Comparison of ENCODE assay signal across 23 mouse cellular contexts in genomic region chr11:35403516-35403915, GRCm38 (mm10).
DNase-seq lines count a peak whose midpoint lies in the region; TF ChIP-seq lines count a peak whose summit lies in the region.
"Had no signal": no experiment of that assay in that cellular context is flagged by ENCODE, and none has a peak within 500 bp of the region (broad histone marks: within the 10 kb centered on the region; RNA-seq: fewer than 3 reads in every experiment).

No protein-coding gene starts in this region.

- H3K27me3 ChIP-seq in CH12.LX (replicated peaks): no peaks in the 10 kb centered on the region
- peaks cover 33% of the 10 kb centered on the region for H3K27me3 ChIP-seq in embryonic facial prominence, embryonic 10.5 days (replicated peaks; ENCODE audit: low read depth, poor library complexity, severe bottlenecking)
- H3K27me3 ChIP-seq: Patski had no signal

- peaks cover 0 to 25% of the 10 kb centered on the region in 2 experiments; a peak in 2 of 4 replicates for H3K4me1 ChIP-seq in CH12.LX (ENCODE audit: control insufficient read depth in 1 of 2, insufficient read depth in 2 of 2)
- H3K4me1 ChIP-seq in embryonic facial prominence, embryonic 10.5 days: peaks cover 27% of the 10 kb centered on the region

- H3K9ac ChIP-seq in CH12.LX (ENCODE audit: insufficient read depth, low read depth): no peak overlapping the region
- H3K9ac ChIP-seq: heart, embryonic 12.5 days; heart, embryonic 15.5 days; hindbrain, embryonic 14.5 days had no signal

- no peaks in the 10 kb centered on the region for H3K9me3 ChIP-seq in CH12.LX (replicated peaks; ENCODE audit: low read length)
- H3K9me3 ChIP-seq in embryonic facial prominence, embryonic 10.5 days: no peaks in the 10 kb centered on the region
- H3K9me3 ChIP-seq: forebrain, embryonic 10.5 days; heart, embryonic 12.5 days; heart, embryonic 15.5 days had no signal

- no peaks in the 10 kb centered on the region for H3K36me3 ChIP-seq in CH12.LX (replicated peaks in 1 of 2; ENCODE audit: control insufficient read depth in 1 of 2, insufficient read depth in 1 of 2, low read length in 1 of 2)
- H3K36me3 ChIP-seq in embryonic facial prominence, embryonic 10.5 days (replicated peaks): no peaks in the 10 kb centered on the region
- H3K36me3 ChIP-seq: forebrain, embryonic 10.5 days; G1E; heart, embryonic 12.5 days; heart, embryonic 15.5 days had no signal

- no peak overlapping the region for H3K27ac ChIP-seq in CH12.LX (ENCODE audit: insufficient read depth, low read depth)
- 0 out of 2 replicates have a peak overlapping the region, but pooled peaks have one; percentile 4 for H3K27ac ChIP-seq in embryonic facial prominence, embryonic 10.5 days (replicated peaks)
- H3K27ac ChIP-seq: forebrain, embryonic 10.5 days; gastrocnemius, adult 2 months; heart, embryonic 15.5 days; hindbrain, embryonic 14.5 days; hindbrain, postnatal 0 days had no signal

- in situ Hi-C loops in CH12.LX (cut with MboI; ENCODE audit: low pct_ligation_motif_present, low pct_unique_long_range_greater_than_20kb, low sequenced_read_pairs): no loop called here

- dilution Hi-C loops in CH12.LX (cut with MboI; ENCODE audit: extremely low pct_ligation_motif_present, extremely low pct_unique_long_range_greater_than_20kb, low sequenced_read_pairs): no loop called here

- TF ChIP-seq POLR2A in CH12.LX (IDR thresholded peaks at IDR 0.05; ENCODE audit: low read depth, low read length): no peak

- no peak for TF ChIP-seq CTCF in CH12.LX (conservative IDR thresholded peaks at IDR 0.05 in 1 of 2, IDR thresholded peaks at IDR 0.05 in 1 of 2; ENCODE audit: low read depth in 2 of 2, low read length in 2 of 2)

- DNase-seq in heart, adult 11 months: peak; percentile 92
- no peak for DNase-seq in heart, postnatal 14 days
- DNase-seq in CH12.LX (ENCODE audit: extremely low read depth): peak; percentile 76
- DNase-seq in embryonic facial prominence, embryonic 10.5 days (ENCODE audit: low spot score): no peak
- DNase-seq in embryo, embryonic 11 days: no peak
- no peak for DNase-seq in urinary bladder, postnatal 4 days (ENCODE audit: low spot score in 2 of 2)
- DNase-seq: adrenal gland, postnatal 10 days; adrenal gland, postnatal 36 days; cerebellum, adult 11 months; cerebellum, adult 2 months; cerebellum, adult 9-11 months; cerebellum, postnatal 25 days; gastrocnemius, adult 2 months; gastrocnemius, postnatal 14 days; heart, postnatal 10 days; heart, postnatal 4 days had no signal

- no peak for TF ChIP-seq RAD21 in CH12.LX (IDR thresholded peaks at IDR 0.05; ENCODE audit: low read depth, low read length)

- WGBS in embryonic facial prominence, embryonic 10.5 days: 86% methylated on average over 9 of the region's 9 CpGs

- no peak for TF ChIP-seq EP300 in CH12.LX (IDR thresholded peaks at IDR 0.05; ENCODE audit: low read length)

- intact Hi-C loops in heart, postnatal 14 days (cut with DNase I): loop anchor here (10.0 kb wide), 1 partner anchor 169 kb away; no protein-coding TSS in a partner anchor

- no peak overlapping the region for H3K4me2 ChIP-seq in CH12.LX (ENCODE audit: insufficient read depth, low read depth, poor library complexity, severe bottlenecking)
- H3K4me2 ChIP-seq: heart, embryonic 12.5 days; heart, embryonic 15.5 days; hindbrain, embryonic 14.5 days had no signal

- no peak overlapping the region for H3K4me3 ChIP-seq in CH12.LX (replicated peaks in 1 of 3; ENCODE audit: low read depth in 2 of 3, low read length in 2 of 3, poor library complexity in 1 of 3)
- no peak overlapping the region for H3K4me3 ChIP-seq in embryonic facial prominence, embryonic 10.5 days
- H3K4me3 ChIP-seq: forebrain, embryonic 10.5 days; gastrocnemius, adult 2 months; heart, embryonic 12.5 days; heart, embryonic 15.5 days had no signal

- H3K79me2 ChIP-seq in CH12.LX (replicated peaks; ENCODE audit: control insufficient read depth, extremely low read depth, insufficient read depth, poor library complexity, severe bottlenecking): no peaks in the 10 kb centered on the region

TF ChIP-seq in CH12.LX, 34 proteins besides CTCF, POLR2A, EP300 and RAD21:
- TF ChIP-seq IRF4 (IDR thresholded peaks at IDR 0.05; ENCODE audit: low read depth, low read length) (no peak), JUN (IDR thresholded peaks at IDR 0.05; ENCODE audit: insufficient read depth, low read depth, low read length) (no peak), MEF2A (IDR thresholded peaks at IDR 0.05; ENCODE audit: borderline replicate concordance, low read depth, low read length) (no peak), NELFE (IDR thresholded peaks at IDR 0.05; ENCODE audit: low read depth, low read length) (no peak), SIN3A (IDR thresholded peaks at IDR 0.05; ENCODE audit: low read length) (no peak), UBTF (IDR thresholded peaks at IDR 0.05; ENCODE audit: low read depth, low read length) (no peak), CHD1 (IDR thresholded peaks at IDR 0.05; ENCODE audit: low read depth, low read length) (no peak), ZNF384 (IDR thresholded peaks at IDR 0.05; ENCODE audit: low read depth, low read length) (no peak), USF1 (IDR thresholded peaks at IDR 0.05; ENCODE audit: low read depth, low read length) (no peak), NRF1 (IDR thresholded peaks at IDR 0.05; ENCODE audit: low read depth, low read length) (no peak), MAFK (IDR thresholded peaks at IDR 0.05; ENCODE audit: insufficient replicate concordance, low read length) (no peak), RCOR1 (conservative IDR thresholded peaks at IDR 0.05; ENCODE audit: low read depth, low read length) (no peak), USF2 (conservative IDR thresholded peaks at IDR 0.05; ENCODE audit: low read depth, low read length) (no peak), ELF1 (IDR thresholded peaks at IDR 0.05; ENCODE audit: low read depth, low read length) (no peak), POLR2AphosphoS2 (IDR thresholded peaks at IDR 0.05; ENCODE audit: low read depth, low read length) (no peak), PAX5 (IDR thresholded peaks at IDR 0.05; ENCODE audit: low read length) (no peak), HCFC1 (IDR thresholded peaks at IDR 0.05; ENCODE audit: low read depth, low read length) (no peak)

Comparison
In these comparisons a context has a peak if more than half of its experiments do, and no peak if none do; other contexts are left out.
1. DNase-seq: peak in heart, adult 11 months (single experiment) and CH12.LX (single experiment); none in heart, postnatal 14 days (0 of 2), embryonic facial prominence, embryonic 10.5 days (single experiment), embryo, embryonic 11 days (single experiment) and urinary bladder, postnatal 4 days (0 of 2).